Mouse (Mus musculus) forebrain, embryonic 11.5 days (tissue): Measurements from ENCODE around the gene Vmo1. TPM values are rescaled to one million over a fixed set of nuclear protein-coding genes. Genes with fewer than 3 reads are reported as not detected.
"Not testable (repeated sequence)": the region's sequence is repeated elsewhere in the genome, so short reads cannot be mapped to it uniquely, and the experiment has no call there.

Experiments
- ATAC-seq: fragments of 200-750 bp; cut with Nextera tagmentation; replicated peaks from 2 replicates; pipeline ENCODE4 v1.8.0; 2017; ENCODE audit warnings: moderate TSS enrichment; ENCODE audit not compliant: low FRiP score
- DNase-seq: peaks from one replicate; pipeline ENCODE4 v3.0.0-alpha.2; 2017; ENCODE audit warnings: low spot score
- H3K27ac ChIP-seq: fragments of 300-500 bp; sonication (generic); 2 replicates; pipeline ENCODE4 v1.5.1; 2014; ENCODE audit warnings: low read depth, low read length
- H3K27me3 ChIP-seq: fragments of 300-500 bp; sonication (generic); 2 replicates; pipeline ENCODE4 v1.6.1; 2014; ENCODE audit warnings: mild to moderate bottlenecking, low read length, mixed read lengths; ENCODE audit not compliant: control insufficient read depth, insufficient read depth
- H3K36me3 ChIP-seq: fragments of 300-500 bp; sonication (generic); 2 replicates; pipeline ENCODE4 v1.6.1; 2014; ENCODE audit warnings: mild to moderate bottlenecking, low read length, moderate library complexity, mixed read lengths; ENCODE audit not compliant: control insufficient read depth, insufficient read depth
- H3K4me1 ChIP-seq: fragments of 300-500 bp; sonication (generic); replicated peaks from 2 replicates; pipeline ENCODE4 v1.6.1; 2014; ENCODE audit warnings: low read length, mixed read lengths; ENCODE audit not compliant: control insufficient read depth, insufficient read depth
- H3K4me2 ChIP-seq: fragments of 300-500 bp; sonication (generic); 2 replicates; pipeline ENCODE4 v1.6.1; 2014; ENCODE audit warnings: low read depth, mild to moderate bottlenecking, low read length, moderate library complexity, mixed read lengths; ENCODE audit not compliant: severe bottlenecking
- H3K4me3 ChIP-seq: fragments of 300-500 bp; sonication (generic); 2 replicates; pipeline ENCODE4 v1.5.1; 2014; ENCODE audit warnings: low read depth, low read length
- H3K9ac ChIP-seq: fragments of 300-500 bp; sonication (generic); 2 replicates; pipeline ENCODE4 v1.6.1; 2014; ENCODE audit warnings: low read length
- H3K9me3 ChIP-seq: fragments of 300-500 bp; sonication (generic); 2 replicates; pipeline ENCODE4 v1.6.1; 2016; ENCODE audit warnings: low read length, mixed read lengths; ENCODE audit not compliant: control insufficient read depth
- WGBS: fragments of 180-500 bp; shearing (Covaris S2); extraction: QIAGEN DNeasy Blood & Tissue Kit; methylation state at CpG from one replicate; pipeline ENCODE4 v1.1.7; 2014; 5-methylcytosine and 5-hydroxymethylcytosine counted together
- polyA plus RNA-seq: library from polyadenylated mRNA; unstranded; fragments of >200 nt; fragmentation: Nextera tagmentation; extraction: Ambion mirVana; gene quantifications from 2 replicates; pipeline ENCODE4 v1.2.1, GENCODE M21; 2014

Gene Vmo1
- polyA plus RNA-seq, 1 experiment from 2014 or later = not detected

DNA sequence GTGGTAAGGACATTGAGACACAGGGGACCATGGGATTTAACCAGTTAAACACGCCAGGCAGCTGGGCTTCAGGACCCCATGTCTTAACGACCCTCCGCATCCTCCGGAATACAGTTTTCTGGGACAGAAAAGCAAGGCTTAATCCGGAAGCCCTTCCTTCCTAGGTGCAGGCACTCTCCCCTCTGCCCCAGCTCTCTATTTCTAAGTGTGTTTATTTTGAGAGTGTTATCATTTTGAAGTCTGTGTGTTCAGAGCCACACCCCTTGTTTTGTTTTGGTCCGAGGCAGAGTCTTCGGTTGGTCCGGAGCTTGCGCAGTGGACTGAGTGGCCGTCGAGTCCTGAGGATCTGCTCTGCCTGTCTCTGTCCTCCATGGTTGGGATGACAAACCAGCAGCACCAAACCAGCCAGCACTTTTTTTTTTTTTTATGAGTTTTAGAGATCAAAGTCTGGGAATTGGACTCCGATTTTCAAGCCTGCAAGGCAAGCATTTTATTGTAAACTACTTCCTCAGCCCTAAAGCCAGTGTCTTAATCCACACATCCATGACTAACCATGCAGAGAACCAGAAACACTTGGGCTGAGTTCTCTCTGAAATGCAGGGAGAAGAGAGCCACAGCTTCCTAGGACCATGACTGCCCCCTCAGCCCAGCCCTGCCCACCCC is 39.4 kb downstream of the Vmo1 start:
- no peak overlapping the region for H3K9ac ChIP-seq
- no peaks in the 10 kb centered on the region for H3K27me3 ChIP-seq
- H3K4me3 ChIP-seq = no peak overlapping the region
- no peak for DNase-seq
- H3K9me3 ChIP-seq = no peaks in the 10 kb centered on the region
- no peak overlapping the region for H3K4me2 ChIP-seq
- H3K27ac ChIP-seq = no peak overlapping the region
- WGBS = 84% methylated on average over 12 of the region's 12 CpGs
- H3K4me1 ChIP-seq = no peaks in the 10 kb centered on the region
- H3K36me3 ChIP-seq = no peaks in the 10 kb centered on the region
- ATAC-seq = no peak

DNA sequence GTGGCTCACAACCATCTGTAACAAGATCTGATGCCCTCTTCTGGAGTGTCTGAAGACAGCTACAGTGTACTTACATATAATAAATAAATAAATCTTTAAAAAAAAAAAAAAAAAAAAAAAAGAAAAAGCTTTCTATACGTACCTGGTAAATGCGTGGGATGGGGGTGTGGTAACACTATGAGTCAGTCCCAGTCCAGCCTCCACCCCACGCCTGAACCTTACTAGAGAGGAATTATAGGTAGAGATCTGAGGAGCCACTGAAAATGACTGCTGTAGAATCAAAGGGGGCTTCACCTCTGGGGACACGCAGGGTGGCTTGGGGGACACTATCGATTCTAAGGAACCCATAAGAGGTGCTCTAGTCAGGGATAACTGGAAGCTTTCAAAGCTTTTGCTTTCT is 41.1 kb downstream of the Vmo1 start:
- not testable (repeated sequence) for H3K27ac ChIP-seq, H3K36me3 ChIP-seq, H3K4me2 ChIP-seq, H3K9me3 ChIP-seq, H3K4me3 ChIP-seq, ATAC-seq, H3K9ac ChIP-seq, H3K4me1 ChIP-seq, DNase-seq, H3K27me3 ChIP-seq
- WGBS = 89% methylated on average over 5 of the region's 5 CpGs

DNA sequence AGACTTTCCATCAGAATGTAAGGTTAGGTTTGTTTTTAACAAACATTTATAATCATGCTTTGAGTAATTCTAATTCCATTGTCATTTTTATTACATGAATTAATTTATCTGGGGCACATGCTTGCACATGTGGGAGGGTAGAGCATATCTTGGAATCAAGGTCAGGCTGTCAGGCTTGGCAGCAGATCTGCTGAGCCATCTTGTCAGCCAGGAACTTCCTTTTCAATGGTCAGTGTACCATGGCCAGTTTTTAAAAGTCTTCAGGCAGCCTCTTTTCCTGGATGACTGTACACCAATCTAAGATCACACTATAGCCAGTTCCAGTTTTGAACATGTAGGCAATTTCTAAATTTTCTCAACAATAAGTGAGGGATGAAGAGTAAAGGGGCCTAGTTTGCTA is 41.7 kb downstream of the Vmo1 start:
- Histone ChIP-seq H3K9ac (no peak overlapping the region), H3K4me1 (no peaks in the 10 kb centered on the region), H3K27ac (no peak overlapping the region), H3K27me3 (no peaks in the 10 kb centered on the region), H3K4me2 (no peak overlapping the region), H3K4me3 (no peak overlapping the region), H3K36me3 (no peaks in the 10 kb centered on the region), H3K9me3 (no peaks in the 10 kb centered on the region)
- ATAC-seq (no peak), DNase-seq (no peak)

DNA sequence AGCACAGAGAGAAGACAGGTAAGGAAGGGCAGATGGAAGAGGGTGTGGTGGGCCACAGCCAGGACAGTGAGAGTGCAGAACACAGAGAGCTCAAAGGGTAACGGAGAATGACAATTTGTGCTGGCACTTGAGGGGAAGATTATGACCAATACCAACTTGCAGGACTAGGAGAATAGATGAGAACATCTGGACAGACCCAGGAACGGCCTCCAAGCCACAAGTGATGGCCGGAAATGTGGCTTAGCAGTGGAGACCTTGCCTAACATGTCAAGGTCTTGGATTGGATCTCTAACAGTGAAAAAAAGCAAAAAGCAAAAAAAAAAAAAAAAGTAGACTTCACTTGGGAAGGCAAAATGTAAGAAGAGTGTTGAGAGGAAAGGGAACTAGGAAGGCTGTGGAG is 44.7 kb downstream of the Vmo1 start:
- no peak overlapping the region for H3K4me2 ChIP-seq
- no peaks in the 10 kb centered on the region for H3K36me3 ChIP-seq
- peaks cover 8% of the 10 kb centered on the region; the same call in 1 of the 2 replicates for H3K4me1 ChIP-seq
- no peak for DNase-seq
- WGBS = 86% methylated on average over 3 of the region's 3 CpGs
- no peak overlapping the region for H3K27ac ChIP-seq
- no peak overlapping the region for H3K4me3 ChIP-seq
- H3K9ac ChIP-seq = no peak overlapping the region
- H3K9me3 ChIP-seq = no peaks in the 10 kb centered on the region
- peaks cover 9% of the 10 kb centered on the region; the same call in 1 of the 2 replicates for H3K27me3 ChIP-seq
- ATAC-seq = no peak

DNA sequence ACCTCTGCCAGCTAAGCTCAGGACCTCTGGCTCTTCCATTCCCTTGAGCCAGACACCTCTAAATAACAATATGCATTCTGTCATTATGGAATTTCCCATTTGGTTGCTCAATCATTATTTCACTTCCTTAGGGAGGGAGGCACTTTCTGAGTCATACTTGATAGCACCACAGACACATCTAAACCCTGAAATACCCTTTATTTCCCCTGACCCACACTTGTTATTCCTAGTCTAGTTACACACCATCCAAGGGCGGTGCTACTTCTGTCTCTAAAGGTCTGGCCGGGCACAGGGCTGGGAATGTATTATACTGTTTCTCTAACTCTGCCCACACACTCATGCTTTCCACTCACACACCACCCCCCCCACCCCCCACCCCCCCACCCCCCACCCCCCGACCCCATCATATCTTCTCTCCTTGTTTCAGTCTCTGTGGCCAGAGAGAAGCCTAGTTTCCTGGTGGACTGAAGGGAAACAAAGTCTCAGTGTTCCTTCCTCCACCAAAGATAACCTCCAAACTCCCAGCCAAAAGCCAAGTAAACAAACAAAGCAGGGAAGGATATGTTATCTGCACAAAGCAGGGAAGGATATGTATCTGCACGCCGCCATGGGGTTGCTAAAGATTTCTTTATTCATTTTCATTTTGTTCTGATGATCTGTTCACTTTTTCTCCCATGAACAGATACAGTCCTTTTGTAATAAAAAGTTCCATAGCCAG is 46.4 kb downstream of the Vmo1 start:
- Histone ChIP-seq H3K27ac (no peak overlapping the region), H3K4me1 (peaks cover 8% of the 10 kb centered on the region; the same call in 1 of the 2 replicates), H3K9ac (no peak overlapping the region), H3K36me3 (no peaks in the 10 kb centered on the region), H3K4me3 (no peak overlapping the region), H3K4me2 (no peak overlapping the region), H3K27me3 (peaks cover 13% of the 10 kb centered on the region; the same call in 1 of the 2 replicates), H3K9me3 (no peaks in the 10 kb centered on the region)
- 87% methylated on average over 5 of the region's 5 CpGs for WGBS
- no peak for ATAC-seq
- no peak for DNase-seq

DNA sequence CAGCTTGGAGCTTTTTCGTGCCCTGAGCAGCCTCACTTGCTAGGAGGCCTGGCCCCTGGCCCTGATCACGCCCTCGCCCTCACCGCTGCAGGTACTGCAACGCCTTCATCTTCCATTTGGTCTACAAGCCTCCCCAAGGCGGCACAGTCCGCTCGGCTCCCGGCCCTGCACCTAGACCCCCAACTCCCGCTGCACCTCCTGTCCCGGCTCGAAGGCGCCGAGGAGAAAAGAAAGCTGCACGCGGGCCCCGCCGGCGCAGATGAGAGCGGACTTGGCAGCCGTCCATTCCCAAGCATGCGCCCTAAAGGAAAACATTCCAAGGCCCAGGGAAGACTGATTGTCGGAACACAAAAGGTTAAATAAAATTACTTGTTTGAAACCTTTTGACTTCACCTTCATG is 48.6 kb downstream of the Vmo1 start:
- Histone ChIP-seq H3K36me3 (no peaks in the 10 kb centered on the region), H3K4me1 (peaks cover 8% of the 10 kb centered on the region; the same call in 1 of the 2 replicates), H3K27ac (no peak overlapping the region), H3K9ac (peak overlapping the region; percentile 23), H3K9me3 (no peaks in the 10 kb centered on the region; the same call in 1 of the 2 replicates), H3K27me3 (peaks cover 16% of the 10 kb centered on the region; the same call in 1 of the 2 replicates), H3K4me3 (no peak overlapping the region; the same call in 1 of the 2 replicates), H3K4me2 (no peak overlapping the region)
- peak; percentile 56 for DNase-seq
- WGBS = 15% methylated on average over 23 of the region's 23 CpGs
- ATAC-seq = no peak

DNA sequence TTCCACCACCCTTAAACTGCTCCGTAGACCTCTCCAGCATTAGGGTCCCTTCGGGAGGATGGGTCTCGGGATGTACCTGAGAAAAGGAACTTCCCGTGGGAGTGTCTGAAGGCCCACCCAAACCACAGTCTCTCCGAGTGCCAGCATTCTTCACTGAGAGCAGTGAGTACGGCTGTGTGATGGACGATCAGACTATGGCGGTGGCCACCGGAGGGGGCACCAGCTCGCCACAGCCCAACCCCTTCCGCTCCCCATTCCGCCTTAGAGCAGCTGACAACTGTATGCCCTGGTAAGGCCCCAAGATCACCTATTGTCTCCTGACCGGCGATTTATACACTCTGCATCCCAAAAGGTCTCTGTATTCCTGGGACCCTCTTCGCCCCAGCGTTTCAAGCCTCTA is 49.2 kb downstream of the Vmo1 start:
- 24% methylated on average over 16 of the region's 16 CpGs for WGBS
- peak overlapping the region; percentile 23 for H3K9ac ChIP-seq
- H3K9me3 ChIP-seq = no peaks in the 10 kb centered on the region; the same call in 1 of the 2 replicates
- peaks cover 22% of the 10 kb centered on the region for H3K27me3 ChIP-seq
- peaks cover 8% of the 10 kb centered on the region; the same call in 1 of the 2 replicates for H3K4me1 ChIP-seq
- H3K4me2 ChIP-seq = peak overlapping the region; percentile 31; the same call in 1 of the 2 replicates
- no peak overlapping the region for H3K4me3 ChIP-seq
- no peak for ATAC-seq
- H3K36me3 ChIP-seq = no peaks in the 10 kb centered on the region
- no peak overlapping the region for H3K27ac ChIP-seq
- no peak for DNase-seq

DNA sequence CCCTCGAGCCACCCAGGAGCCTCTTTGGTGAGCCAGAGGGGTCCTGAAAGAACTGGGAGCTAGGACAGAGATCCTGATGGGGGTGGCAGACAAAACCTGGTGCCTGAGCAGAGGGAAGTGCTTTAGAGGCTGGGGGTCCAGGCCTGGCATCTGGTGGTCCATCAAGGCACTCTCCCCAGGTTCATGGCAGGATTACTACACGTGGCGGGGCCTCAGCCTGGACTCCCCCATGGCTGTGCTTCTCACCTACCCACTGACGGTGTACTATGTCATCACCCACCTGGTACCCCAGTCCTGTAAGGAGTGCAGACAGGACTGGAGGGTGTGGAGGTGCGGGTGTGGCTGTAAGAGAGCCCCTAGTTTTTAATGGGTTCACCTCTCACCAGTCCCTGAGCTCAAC is 50.4 kb downstream of the Vmo1 start:
- Histone ChIP-seq H3K4me2 (no peak overlapping the region), H3K4me3 (no peak overlapping the region), H3K9ac (no peak overlapping the region), H3K36me3 (no peaks in the 10 kb centered on the region), H3K4me1 (peaks cover 11% of the 10 kb centered on the region; the same call in 1 of the 2 replicates), H3K9me3 (no peaks in the 10 kb centered on the region; the same call in 1 of the 2 replicates), H3K27me3 (peaks cover 29% of the 10 kb centered on the region), H3K27ac (no peak overlapping the region)
- DNase-seq (no peak), ATAC-seq (no peak)
- WGBS = 83% methylated on average over 5 of the region's 5 CpGs
